Mouse (Mus musculus) frontal cortex, postnatal 25 days (tissue): ENCODE results near the gene Nipa1.
"Not testable (repeated sequence)": the region's sequence is repeated elsewhere in the genome, so short reads cannot be mapped to it uniquely, and the experiment has no call there.

Source experiments
- DNase-seq, 2 experiments: peaks; one replicate each; pipeline ENCODE4 v3.0.0; 2022; ENCODE audit warnings: low spot score in 2 of 2

The Nipa1 gene

DNA sequence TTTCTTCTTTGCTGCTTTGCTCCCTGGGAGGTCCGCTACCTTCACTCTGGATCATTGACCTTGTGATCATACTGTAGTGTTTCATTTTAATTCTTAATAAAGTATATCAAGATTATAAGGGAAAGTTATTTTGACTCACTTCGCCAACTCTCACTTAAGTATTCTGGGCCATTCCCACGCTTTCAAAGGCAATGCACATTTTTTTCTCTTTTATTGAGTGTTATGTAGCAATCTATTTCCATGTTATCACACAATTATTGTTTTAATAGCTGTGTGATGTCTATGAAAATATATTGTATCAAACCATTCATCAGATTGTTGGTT, at the start of gene Nipa1:
Gene Nipa1 (minus strand): TSS at position 25 of the 324 bp plus-strand sequence.
- no peak for DNase-seq

DNA sequence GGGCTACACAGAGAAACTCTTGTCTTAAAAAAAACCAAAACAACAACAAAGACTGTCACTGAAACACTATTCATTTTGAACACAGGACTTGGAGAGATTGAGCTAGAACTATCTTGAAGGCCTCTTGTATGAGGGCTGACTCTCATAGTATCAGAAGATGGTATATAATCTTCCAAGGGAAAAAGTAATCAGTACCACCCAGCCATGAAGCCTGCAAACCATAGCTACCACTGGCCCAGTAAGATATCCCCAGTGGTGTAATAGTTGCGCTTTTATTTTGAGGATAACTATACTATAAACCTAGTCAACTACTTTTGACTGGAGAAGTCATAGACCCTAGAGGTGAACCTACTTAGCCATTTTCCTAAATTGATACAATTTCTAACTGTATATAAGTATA, 46.9 kb upstream of the Nipa1 start:
- DNase-seq = no peak

DNA sequence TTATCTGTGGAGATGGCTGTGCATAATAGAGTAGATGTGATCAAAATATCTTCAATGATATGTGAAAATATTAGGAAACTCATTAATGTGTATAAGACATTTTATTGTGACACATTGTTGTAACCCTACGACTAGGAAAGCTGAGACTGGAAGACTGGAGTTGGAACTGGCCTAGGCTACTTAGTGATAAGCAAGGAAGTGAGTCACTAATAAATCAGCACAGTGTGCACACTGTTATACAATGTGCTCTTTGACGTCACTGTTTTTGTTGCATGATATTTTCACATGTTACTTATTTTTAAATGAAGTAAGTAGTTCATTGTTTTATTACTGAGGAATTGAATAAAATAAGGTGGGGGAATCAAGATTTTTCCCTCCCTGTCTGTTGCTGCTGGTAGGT, 46.4 kb upstream of the Nipa1 start:
- DNase-seq = no peak

DNA sequence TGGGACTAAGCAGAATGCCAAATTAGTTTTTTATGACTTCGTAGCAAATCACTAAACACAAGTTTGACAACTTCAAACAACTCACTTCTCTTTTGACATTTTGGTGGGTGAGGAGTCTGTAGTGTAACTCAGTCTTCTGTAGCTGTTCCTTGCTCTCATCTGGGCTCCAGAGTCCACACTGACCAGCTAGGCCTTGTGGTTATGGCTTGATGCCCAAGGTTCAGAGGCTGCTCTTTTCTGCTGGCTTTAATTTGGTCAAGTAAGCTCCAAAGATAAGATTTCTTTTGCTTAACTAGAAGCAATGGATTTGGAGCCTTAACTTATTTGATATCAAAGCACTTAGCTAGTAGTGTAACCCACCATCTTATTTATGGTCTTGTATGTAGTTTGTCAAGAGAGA, 45.1 kb upstream of the Nipa1 start:
- DNase-seq = no peak

- no peak for DNase-seq
These were observed 35.6 kb upstream of the Nipa1 start for GRCm38 (mm10) chr7:56055338-56055737.

- no peak for DNase-seq
These were observed 33.2 kb upstream of the Nipa1 start for GRCm38 (mm10) chr7:56052996-56053395.

DNA sequence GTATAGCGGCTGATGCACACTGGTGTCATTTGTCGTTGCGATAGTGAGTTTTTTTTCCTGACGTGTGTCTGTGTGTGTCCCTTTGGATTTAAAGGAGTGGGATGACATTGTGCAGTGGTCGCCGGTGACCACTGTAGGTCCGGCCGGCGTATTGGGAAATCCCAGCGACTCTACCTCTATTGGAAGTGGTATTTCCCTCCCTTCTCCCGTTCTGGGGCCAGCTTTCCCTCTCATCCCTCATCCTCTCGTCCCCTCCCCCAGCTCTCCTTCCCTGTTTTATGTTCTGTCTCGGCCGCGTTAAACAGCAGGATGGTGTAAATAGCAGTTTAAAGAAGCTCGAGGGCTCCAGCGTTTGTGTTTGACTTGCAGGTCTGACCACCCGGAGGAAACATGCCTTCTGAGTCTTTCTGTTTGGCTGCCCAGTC, 30.7 kb upstream of the Nipa1 start:
- DNase-seq = peak in 1 of 2 experiments; percentile 19

GRCm38 (mm10) chr7:56049831-56050321, 30.1 kb upstream of the Nipa1 start, which contains the start of gene Herc2:
Gene Herc2, plus strand, starts transcription at chr7:56050196.
- DNase-seq = peak; percentile 98 to 99

DNA sequence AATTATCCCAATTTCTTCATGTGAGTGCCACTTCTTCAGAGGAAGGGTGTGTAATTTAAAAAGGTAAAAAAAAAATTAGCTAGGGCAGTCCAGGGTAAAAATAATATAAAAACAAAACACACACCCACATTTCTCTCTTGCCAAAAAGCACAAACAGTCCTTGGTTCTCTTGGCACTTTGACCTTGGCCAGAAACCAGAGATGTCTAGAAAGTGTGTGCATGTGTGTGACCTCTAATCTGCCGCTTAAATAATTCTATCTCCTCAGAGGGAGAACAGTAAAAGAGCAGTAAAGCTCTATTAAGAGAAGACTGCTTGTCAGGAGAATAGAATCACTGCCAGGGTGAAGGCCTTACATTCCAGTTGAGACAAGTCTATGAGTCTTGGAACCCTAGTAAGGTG, 27.4 kb upstream of the Nipa1 start:
- DNase-seq = no peak

DNA sequence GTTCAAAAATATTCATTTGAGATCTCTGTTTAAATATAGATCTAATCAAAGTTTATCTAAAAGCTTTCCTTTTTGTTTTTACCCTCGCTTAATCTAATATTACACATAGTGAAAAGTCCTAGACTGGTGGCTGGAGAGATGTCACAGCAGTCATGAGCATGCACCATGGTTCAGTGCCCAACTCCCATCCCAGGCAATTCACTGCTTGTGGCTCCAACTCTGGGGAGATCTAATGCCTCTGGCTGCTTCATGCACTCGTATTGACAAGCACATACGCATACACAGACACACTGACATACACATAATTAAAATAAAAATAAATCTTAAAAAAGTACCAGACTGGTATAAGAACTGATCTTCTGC, 24.5 kb upstream of the Nipa1 start:
- DNase-seq = no peak

GRCm38 (mm10) chr7:56043577-56044266, 24.0 kb upstream of the Nipa1 start:
- no peak for DNase-seq

DNA sequence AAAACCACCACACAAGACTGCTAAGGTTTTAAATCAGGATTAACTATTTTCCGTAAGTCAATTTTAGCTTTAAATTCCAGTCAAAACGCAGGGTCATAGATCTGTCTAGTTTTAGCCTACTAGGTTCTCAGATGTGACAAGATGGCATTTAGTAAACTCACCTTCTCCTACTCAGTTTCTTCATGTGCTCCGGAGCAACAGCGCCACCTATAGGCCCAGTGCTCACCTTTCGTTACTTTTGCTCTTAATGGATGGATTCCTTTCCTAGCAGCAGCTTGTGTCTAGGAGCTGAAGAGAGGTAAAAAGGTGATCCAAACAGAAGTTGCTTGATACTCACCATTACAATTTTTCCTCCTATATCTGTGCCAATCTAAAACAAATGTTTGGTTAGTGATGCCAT, 22.6 kb upstream of the Nipa1 start:
- peak; percentile 76 to 77 for DNase-seq

DNA sequence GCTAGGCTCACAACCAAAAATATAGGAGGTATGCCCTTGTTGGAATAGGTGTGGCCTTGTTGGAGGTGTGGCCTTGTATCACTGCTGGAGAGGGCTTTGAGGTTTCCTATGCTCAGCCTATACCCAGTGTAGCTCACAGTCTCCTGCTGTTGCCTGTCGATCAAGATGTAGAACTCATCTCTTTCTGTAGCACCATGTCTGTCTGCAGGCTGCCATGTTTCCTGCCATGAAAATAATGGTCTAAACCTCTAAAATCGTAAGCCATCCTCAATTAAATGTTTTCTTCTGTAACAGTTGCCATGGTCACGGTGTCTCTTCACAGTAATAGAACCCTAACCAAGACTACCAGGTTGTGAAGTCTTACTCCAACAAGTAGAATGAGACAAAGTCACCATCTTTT, 3.8 kb upstream of the Nipa1 start:
- DNase-seq = no peak

DNA sequence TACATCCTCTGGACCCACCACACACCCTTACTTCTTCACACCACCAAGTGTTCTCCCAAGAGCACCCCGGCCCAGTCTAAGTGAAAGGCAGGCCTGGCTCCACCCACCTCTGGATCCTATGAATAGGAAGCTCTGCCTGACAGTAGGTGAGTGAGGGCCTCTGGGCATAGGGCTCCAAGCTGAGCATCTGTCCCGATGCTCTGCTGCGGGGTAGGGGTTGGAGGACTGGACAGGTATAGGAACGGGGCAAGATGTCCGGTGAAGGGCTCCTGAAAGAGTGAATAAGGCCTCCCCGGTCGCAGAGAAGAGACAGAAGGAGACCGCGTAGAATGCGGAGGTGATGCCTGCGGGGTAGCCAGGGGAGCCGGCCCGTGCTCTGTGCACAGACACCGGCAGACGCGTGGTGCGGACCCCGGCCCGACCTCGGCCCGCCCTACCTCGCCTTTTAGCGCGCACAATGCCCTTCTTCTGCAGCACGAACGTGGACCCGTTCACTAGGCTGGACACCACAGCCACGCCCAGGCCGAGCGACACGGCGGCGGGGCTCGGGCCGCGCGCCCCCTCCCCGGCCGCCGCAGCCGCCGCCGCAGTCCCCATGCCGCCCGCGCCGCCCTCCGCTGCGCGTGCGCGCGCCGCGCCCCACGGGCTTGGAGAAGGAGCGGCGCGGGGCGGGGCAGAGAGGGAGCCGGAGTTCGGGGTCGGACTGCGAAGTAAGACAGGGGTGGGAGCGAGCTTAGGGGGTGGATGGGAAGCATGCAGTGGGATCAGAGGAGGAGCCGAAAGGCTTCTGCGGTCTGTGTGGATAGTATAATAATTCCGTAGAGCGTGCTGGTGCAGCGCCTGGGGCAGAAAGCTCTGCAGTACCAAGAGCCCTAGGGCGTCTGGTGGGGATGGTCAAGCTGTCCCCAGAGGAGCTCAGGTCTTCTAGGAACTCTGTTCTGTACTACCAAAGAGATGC, 503 bp downstream of the Nipa1 start:
- peak; percentile 41 to 46 for DNase-seq

DNA sequence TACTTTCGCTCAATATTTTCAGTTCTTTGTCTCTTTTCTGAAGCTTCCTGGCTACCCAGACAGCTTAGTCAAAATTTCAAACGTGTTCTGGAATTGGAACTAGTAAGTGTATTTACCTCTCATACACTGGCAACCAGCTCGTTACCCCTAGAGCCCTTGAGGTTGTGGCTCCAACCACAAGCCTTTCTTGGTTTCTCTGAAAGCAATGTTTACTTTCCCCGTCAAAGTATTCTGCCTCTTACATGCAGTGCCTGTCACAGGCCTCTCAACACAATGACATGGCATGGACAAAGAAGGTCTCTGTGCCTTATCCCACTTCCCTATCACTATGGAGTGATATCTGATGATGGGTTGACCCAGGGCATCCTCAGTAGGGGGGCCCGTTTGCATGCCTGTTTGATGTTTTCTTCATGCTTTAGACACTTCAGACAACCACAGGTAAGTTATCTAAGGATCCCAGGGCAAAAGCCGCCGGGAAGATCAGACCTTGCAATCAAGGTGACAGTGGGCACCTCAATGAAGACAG, 1.2 kb downstream of the Nipa1 start:
- no peak for DNase-seq

DNA sequence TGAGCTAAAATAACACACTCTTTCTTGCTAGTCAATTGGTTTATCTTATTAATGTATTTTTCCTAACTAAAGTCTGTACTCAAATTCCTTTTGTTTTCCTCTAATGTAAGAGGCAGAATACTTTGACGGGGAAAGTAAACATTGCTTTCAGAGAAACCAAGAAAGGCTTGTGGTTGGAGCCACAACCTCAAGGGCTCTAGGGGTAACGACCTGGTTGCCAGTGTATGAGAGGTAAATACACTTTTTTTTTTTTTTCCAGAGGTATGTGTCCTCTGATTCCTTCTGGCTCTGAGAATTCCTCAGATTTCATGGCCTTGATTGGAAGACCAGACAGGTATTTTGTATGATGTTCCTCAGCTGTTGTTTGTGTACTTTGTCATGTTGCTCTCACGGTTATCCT, 2.0 kb downstream of the Nipa1 start:
- DNase-seq = no peak

DNA sequence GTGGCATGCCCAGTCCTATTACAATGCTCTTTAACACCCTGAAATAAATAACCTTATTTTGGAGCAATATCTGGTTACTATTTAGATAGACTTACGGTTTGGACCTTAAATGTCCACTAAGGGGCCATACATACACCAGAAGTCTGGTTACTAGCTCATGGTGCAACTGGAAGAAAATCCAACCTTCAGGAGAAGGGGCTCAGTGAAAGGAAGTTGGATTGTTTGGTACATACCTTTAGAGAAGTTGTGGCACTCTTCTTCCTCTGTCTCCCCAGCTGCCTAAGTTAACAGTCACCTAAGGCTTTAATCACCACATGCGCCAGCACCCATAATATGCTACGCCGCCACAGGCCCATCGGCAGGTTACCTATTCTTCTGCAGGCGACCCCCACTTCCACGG, 3.9 kb downstream of the Nipa1 start:
- DNase-seq = no peak

DNA sequence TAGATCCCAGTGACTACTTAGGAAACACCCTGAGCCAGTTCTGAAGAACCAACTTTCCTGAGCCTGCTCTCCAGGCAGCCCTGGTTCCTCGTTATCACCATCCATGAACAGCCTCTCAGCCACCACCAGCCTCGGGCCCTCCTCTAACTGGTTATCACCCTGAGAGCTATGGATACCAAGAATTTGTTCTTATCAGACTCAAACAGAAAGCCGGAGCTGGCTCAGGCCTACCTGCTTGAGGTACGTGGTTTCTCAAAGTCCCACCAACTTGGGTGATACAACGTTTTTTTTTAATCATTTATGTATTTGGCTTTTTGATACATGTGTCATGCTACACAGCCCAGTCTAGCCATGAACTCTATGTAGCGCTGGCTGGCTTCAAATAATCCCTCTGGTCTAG, 4.6 kb downstream of the Nipa1 start:
- no peak for DNase-seq

DNA sequence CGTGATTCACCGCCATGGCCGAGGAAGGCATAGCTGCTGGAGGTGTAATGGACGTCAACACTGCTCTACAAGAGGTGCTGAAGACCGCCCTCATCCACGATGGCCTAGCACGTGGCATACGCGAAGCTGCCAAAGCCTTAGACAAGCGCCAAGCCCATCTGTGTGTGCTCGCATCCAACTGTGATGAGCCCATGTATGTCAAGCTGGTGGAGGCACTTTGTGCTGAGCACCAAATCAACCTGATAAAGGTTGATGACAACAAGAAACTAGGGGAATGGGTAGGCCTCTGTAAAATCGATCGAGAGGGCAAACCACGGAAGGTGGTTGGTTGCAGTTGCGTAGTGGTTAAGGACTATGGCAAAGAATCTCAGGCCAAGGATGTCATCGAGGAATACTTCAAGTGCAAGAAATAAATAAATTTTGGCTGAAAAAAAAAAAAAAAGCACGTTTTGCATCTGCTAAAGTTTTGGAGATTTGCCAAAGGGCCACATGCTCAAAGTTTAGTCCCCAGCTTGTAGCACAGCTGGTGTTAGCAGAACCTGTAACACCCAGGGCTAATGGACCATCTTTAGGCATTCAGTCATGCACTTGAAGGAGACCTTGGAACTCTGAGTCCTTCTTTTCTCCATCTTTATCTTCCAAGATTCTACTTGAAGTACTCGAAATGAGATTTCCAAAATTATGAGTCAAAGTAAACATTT, 5.6 kb downstream of the Nipa1 start:
- DNase-seq = not testable (repeated sequence)

- DNase-seq = no peak
These were observed 6.3 kb downstream of the Nipa1 start for GRCm38 (mm10) chr7:56013261-56014001.

DNA sequence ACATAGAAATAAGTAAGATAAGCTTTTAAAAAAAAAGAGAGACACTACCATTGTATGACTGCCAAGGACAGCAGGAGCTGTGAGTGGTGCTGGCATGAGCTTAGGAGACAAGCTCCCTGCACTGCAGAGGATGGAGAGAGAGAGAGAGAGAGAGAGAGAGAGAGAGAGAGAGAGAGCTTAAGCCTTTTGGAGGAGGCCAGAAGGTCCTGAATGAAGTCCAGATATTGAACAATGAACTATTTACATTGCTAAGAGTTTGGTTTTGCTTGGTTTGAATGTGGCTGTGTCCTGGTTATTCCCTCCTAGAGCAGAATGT, 8.8 kb downstream of the Nipa1 start:
- DNase-seq = no peak
